Mouse (Mus musculus) heart, adult 8-10 months (tissue): Measurements from ENCODE around the gene Gm20662. TPM values are rescaled to one million over a fixed set of nuclear protein-coding genes. Genes with fewer than 3 reads are reported as not detected.

ENCODE experiments used
- DNase-seq: peaks from one replicate; pipeline ENCODE4 v3.0.0; 2022; ENCODE audit warnings: low spot score
- total RNA-seq, 4 experiments: library from RNA; stranded (reverse); gene quantifications; 2 replicates each; pipeline ENCODE4 v1.2.4; 2022

Gene Gm20662
- total RNA-seq: not detected

DNA sequence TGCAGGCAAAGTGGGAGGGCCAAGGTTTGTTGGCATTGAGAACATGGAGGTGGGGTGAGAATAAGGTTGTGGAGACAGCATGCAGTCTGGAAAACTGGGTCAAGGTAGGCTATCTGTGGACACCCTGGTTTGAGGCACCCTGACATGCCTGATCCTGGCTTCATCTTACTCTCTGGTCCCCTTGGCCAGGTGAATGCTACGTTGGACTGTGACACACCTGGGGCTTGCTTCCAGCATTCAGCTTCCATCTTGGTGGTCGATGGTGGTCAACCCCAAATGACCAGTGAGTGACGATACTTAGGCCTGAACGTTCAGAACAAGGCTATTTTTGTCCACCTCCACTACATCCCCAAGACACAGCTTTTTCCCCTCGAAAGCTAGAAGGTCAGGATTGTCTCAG is at the start of gene Gm20662:
Gene Gm20662, plus strand, starts transcription at position 301 of the 400 bp plus-strand sequence.
- DNase-seq: no peak

GRCm38 (mm10) chr9:107947241-107948194 is 48.6 kb upstream of the Gm20662 start:
- no peak for DNase-seq

- no peak for DNase-seq
These were observed 46.8 kb upstream of the Gm20662 start for GRCm38 (mm10) chr9:107949184-107949921.

DNA sequence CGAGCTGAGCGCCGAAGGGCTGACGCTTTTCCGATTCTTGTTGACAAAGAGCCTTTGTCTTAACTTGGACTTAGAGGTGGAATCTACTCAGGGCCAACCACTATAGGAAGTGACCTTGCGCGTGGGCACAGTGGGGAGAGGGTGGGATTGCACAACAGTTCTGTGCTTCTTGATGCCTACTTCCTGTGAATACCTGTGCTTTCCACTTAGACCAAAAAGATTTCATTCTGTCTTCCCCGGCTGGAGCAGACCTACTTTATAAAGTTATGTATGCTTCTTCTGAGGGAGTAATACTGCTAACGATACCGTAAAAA is 46.3 kb upstream of the Gm20662 start, which contains the start of gene Traip:
Gene Traip, plus strand, starts transcription at position 215 of the 314 bp plus-strand sequence.
- no peak for DNase-seq

GRCm38 (mm10) chr9:107950460-107951355 is 45.4 kb upstream of the Gm20662 start:
- DNase-seq: peak; percentile 93

DNA sequence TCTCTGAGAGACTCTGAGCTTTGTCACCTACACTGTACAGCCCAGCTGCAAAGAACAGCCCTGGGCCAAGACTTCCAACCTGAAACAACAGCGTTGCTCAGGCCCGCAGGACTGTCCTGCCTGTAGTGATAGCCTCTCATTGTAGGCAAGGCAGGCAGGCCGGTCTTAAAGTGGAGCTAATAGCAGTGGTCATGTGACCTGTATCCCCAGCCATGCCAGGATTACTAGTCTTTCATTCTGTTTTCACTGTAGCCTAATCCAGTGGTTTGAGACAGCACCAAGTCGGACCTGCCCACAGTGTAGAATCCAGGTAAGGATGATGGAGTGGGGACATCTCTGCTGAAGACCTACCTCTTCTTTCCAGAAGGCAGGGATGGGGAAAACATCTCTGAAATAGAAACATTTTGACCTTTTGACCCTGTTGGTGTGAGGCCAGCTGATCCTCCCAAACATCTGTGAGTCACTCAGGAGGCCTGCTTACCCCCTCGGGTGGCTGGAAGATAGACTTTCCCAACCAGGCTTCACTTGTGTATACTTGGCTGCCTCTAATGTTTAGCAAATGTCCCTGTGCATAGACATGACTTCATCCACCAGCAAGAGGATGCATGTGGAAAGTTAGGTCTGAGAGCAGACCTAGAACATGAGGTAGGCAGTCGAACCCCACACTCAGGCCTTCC is 40.4 kb upstream of the Gm20662 start:
- DNase-seq: no peak

GRCm38 (mm10) chr9:107957141-107957540 is 39.0 kb upstream of the Gm20662 start:
- DNase-seq: no peak

DNA sequence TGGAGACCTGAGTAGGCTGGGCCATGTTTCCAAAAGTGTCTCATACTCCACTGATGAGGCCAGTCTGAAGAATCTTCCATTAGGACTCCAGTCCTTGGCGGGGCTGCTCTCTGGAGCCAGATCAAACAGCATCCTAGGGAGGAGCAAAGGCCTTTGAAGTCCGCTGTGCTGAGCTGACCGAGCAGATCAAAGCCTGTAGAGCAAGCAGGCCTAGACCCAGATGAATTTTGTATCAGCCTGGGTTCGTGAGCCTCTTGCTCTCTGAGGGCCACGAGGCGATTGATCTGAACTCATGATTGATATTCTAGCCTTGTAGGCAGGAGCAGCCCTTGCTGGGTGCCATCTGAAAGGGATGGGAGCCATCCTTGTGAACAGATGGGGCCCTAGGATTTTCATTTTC is 36.3 kb upstream of the Gm20662 start:
- no peak for DNase-seq

GRCm38 (mm10) chr9:107960928-107961327 is 35.2 kb upstream of the Gm20662 start:
- DNase-seq: no peak

DNA sequence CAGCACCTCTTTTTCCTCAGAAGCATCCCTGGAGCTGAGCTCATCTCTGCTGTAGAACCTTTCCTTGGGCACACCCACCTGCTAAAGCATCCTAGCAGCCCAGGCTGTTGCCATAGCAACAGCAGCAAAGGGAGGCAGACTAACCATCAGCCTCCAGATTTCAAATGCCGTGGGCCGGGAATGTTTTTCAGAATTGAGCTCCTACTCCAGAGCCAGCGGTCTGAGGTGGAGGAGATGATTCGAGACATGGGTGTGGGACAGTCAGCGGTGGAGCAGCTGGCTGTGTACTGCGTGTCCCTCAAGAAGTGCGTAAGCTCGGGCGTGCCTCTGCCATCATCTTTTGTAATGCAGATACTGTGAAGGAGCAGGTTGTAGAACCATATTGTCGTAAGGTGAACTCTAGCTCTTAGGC is 34.8 kb upstream of the Gm20662 start:
- no peak for DNase-seq

- no peak for DNase-seq
These were observed 34.3 kb upstream of the Gm20662 start for GRCm38 (mm10) chr9:107961881-107962280.

- no peak for DNase-seq
These were observed 33.2 kb upstream of the Gm20662 start for GRCm38 (mm10) chr9:107962916-107963315.

- peak; percentile 74 for DNase-seq
These were observed 32.4 kb upstream of the Gm20662 start for GRCm38 (mm10) chr9:107963700-107964099.

DNA sequence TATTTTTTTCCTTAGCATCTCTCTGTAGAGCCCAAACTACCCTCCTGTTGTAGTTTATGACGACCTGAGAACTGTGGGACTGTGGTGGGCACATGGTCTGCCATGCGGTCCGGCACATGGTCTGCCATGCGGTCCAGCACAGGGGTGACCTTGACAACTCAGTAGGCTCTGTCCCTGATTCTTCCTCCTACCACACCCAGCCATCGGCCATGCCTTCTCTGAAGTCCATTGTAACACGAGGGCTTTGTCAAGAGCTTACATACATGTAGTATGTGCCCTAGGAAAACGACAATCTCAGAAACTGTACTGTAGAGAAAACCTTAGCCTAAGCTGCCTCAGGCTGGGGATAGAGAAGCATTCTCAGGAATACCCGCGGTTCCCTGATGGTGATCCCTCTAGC is 31.5 kb upstream of the Gm20662 start:
- DNase-seq: no peak

- no peak for DNase-seq
These were observed 29.5 kb upstream of the Gm20662 start for GRCm38 (mm10) chr9:107966676-107967075.

GRCm38 (mm10) chr9:107967437-107967836 is 28.7 kb upstream of the Gm20662 start:
- no peak for DNase-seq

DNA sequence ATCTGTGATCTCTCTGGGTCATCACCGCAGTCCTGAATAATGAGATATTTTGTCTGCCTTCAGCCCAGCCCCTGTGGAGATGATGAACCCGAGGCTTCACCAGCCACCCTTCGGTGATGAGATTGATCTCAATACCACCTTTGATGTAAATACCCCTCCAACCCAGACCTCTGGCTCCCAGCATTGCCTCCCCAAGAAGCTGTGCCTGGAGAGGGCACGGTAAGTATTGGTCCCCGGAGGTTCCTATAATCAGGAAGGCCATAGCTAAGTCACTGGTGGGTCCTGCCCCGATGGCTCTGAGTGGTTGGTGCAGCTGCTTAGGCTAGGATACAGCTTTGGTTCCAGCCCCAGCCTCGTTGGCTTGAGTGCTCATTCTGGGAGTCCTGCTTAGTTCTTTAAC is 27.6 kb upstream of the Gm20662 start:
- DNase-seq: no peak

- DNase-seq: no peak
These were observed 25.8 kb upstream of the Gm20662 start for GRCm38 (mm10) chr9:107970311-107970710.

GRCm38 (mm10) chr9:107971690-107972541 is 24.2 kb upstream of the Gm20662 start:
- peak; percentile 58 for DNase-seq
